Mouse (Mus musculus) brain, embryonic 14.5 days (tissue): ENCODE measurements around the gene Gins2.

Experiments used
- CTCF ChIP-seq: fragments of 200-500 bp; IDR thresholded peaks from 2 replicates; pipeline ENCODE4 v1.5.1; 2012; ENCODE audit warnings: inconsistent platforms, mild to moderate bottlenecking, moderate library complexity, borderline replicate concordance; ENCODE audit not compliant: insufficient read depth, insufficient read length; ENCODE audit errors: extremely low read depth
- POLR2A ChIP-seq: fragments of 200-500 bp; IDR thresholded peaks from 2 replicates; pipeline ENCODE4 v1.6.1; 2012; ENCODE audit warnings: mild to moderate bottlenecking, inconsistent platforms, borderline replicate concordance; ENCODE audit not compliant: poor library complexity, insufficient read depth, insufficient read length, severe bottlenecking; ENCODE audit errors: extremely low read depth

DNA sequence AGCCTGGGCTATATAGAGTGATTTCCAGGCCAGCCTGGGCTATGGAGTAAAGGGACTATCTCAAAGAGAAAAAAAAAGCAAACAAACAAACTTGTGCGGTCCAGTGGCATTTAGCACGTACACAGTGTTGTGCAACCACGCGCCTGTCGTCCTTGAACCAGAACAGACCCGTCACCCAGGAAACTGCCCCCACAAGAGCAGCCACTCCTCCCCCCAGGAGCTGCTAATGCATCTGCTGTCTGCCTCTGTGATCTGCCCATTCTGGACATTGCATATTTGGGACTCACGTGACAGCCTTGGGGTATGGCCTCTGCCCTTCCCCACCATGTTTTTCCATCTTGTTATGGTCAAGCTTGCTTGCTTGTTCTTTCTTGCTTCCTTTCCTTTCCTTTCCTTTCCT is 59.9 kb downstream of the Gins2 start:
- no peak for TF ChIP-seq POLR2A
- TF ChIP-seq CTCF, result no peak
